Mouse (Mus musculus) retina, embryonic 14.5 days (tissue): ENCODE measurements at regions not wholly inside any gene's neighbourhood (a gene's known extent, or its start where the extent isn't known, plus 50 kb on each side); places are given as distances from the start of the nearest gene placed in this dataset.

Experiments
- DNase-seq: peaks from one replicate; pipeline ENCODE4 v3.0.0-alpha.2; 2015; ENCODE audit warnings: low spot score

- no peak for DNase-seq
Observed at GRCm38 (mm10) chr1:151263372-151263771, 53.4 kb downstream of the Gm47996 start.

- DNase-seq = no peak
Observed at GRCm38 (mm10) chr1:151263830-151264229, 53.9 kb downstream of the Gm47996 start.

- DNase-seq = no peak
Observed at GRCm38 (mm10) chr1:151264789-151265188, 54.9 kb downstream of the Gm47996 start.

- peak; percentile 8 for DNase-seq
Observed at GRCm38 (mm10) chr1:151265590-151265989, 55.7 kb downstream of the Gm47996 start.

- no peak for DNase-seq
Observed at GRCm38 (mm10) chr1:151266703-151267102, 56.8 kb downstream of the Gm47996 start.

- DNase-seq = no peak
Observed at GRCm38 (mm10) chr1:151270691-151271090, 60.8 kb downstream of the Gm47996 start.

- DNase-seq = no peak
Observed at GRCm38 (mm10) chr1:151274306-151274705, 64.4 kb downstream of the Gm47996 start.

- DNase-seq = no peak
Observed at GRCm38 (mm10) chr1:151275581-151275980, 65.7 kb downstream of the Gm47996 start.

GRCm38 (mm10) chr1:151279955-151280354 lies 64.3 kb upstream of the Ivns1abp start:
- DNase-seq = no peak

- no peak for DNase-seq
Observed at GRCm38 (mm10) chr1:151285045-151285444, 59.2 kb upstream of the Ivns1abp start.

GRCm38 (mm10) chr1:151287451-151287850 lies 56.8 kb upstream of the Ivns1abp start:
- no peak for DNase-seq

- no peak for DNase-seq
Observed at GRCm38 (mm10) chr1:151289061-151289460, 55.2 kb upstream of the Ivns1abp start.

- no peak for DNase-seq
Observed at GRCm38 (mm10) chr1:151289493-151290258, 54.6 kb upstream of the Ivns1abp start.

- DNase-seq = no peak
Observed at GRCm38 (mm10) chr1:151293311-151294050, 50.8 kb upstream of the Ivns1abp start.
